Mouse (Mus musculus): ENCODE data around the gene Foxn3. TPM values are rescaled to one million over a fixed set of nuclear protein-coding genes. Genes with fewer than 3 reads are reported as not detected.

Foxn3 gene
- polyA plus RNA-seq, 1 experiment = 61.5 TPM

- no peaks in the 10 kb centered on the region for H3K27me3 ChIP-seq (ENCODE audit: control insufficient read depth, insufficient read depth, low read length)
- TF ChIP-seq POLR2A (IDR thresholded peaks at IDR 0.05; ENCODE audit: borderline replicate concordance, insufficient read depth, low read length) (no peak), CTCF (IDR thresholded peaks at IDR 0.05; ENCODE audit: borderline replicate concordance, insufficient read depth, low read depth, low read length) (no peak)
- 78% methylated on average over 8 of the region's 8 CpGs for WGBS
- DNase-seq = no peak
- H3K4me1 ChIP-seq (ENCODE audit: control insufficient read depth, insufficient read depth, low read length) = peaks cover 37% of the 10 kb centered on the region
- H3K27ac ChIP-seq (ENCODE audit: insufficient read depth, low read length) = no peak overlapping the region
- H3K4me3 ChIP-seq (replicated peaks; ENCODE audit: insufficient read depth, low read depth, low read length) = no peak overlapping the region
Measured at GRCm38 (mm10) chr12:99326157-99326556, 237.2 kb downstream of the Foxn3 start.

- H3K4me3 ChIP-seq (replicated peaks; ENCODE audit: insufficient read depth, low read depth, low read length) = no peak overlapping the region
- peak in 1 of 2 experiments; percentile 45 for DNase-seq
- no peak for TF ChIP-seq POLR2A (IDR thresholded peaks at IDR 0.05; ENCODE audit: borderline replicate concordance, insufficient read depth, low read length)
- WGBS = 41% methylated on average over 12 of the region's 12 CpGs
- H3K4me1 ChIP-seq (ENCODE audit: control insufficient read depth, insufficient read depth, low read length) = peaks cover 34% of the 10 kb centered on the region
- no peaks in the 10 kb centered on the region for H3K27me3 ChIP-seq (ENCODE audit: control insufficient read depth, insufficient read depth, low read length)
- H3K27ac ChIP-seq (ENCODE audit: insufficient read depth, low read length) = 0 out of 2 replicates have a peak overlapping the region, but pooled peaks have one; percentile 2
Measured at GRCm38 (mm10) chr12:99321633-99322431, 241.6 kb downstream of the Foxn3 start.

- Histone ChIP-seq H3K27ac (ENCODE audit: insufficient read depth, low read length) (no peak overlapping the region), H3K27me3 (ENCODE audit: control insufficient read depth, insufficient read depth, low read length) (no peaks in the 10 kb centered on the region), H3K4me1 (ENCODE audit: control insufficient read depth, insufficient read depth, low read length) (peaks cover 34% of the 10 kb centered on the region), H3K4me3 (replicated peaks; ENCODE audit: insufficient read depth, low read depth, low read length) (no peak overlapping the region)
- no peak for DNase-seq
- TF ChIP-seq POLR2A (IDR thresholded peaks at IDR 0.05; ENCODE audit: borderline replicate concordance, insufficient read depth, low read length) (no peak), CTCF (IDR thresholded peaks at IDR 0.05; ENCODE audit: borderline replicate concordance, insufficient read depth, low read depth, low read length) (no peak)
- 85% methylated on average over 3 of the region's 3 CpGs for WGBS
Measured at GRCm38 (mm10) chr12:99320966-99321496, 242.4 kb downstream of the Foxn3 start.

- H3K27ac ChIP-seq (ENCODE audit: insufficient read depth, low read length) = peak overlapping the region; percentile 21; the same call in 1 of the 2 replicates
- no peaks in the 10 kb centered on the region for H3K27me3 ChIP-seq (ENCODE audit: control insufficient read depth, insufficient read depth, low read length)
- no peak overlapping the region for H3K4me3 ChIP-seq (replicated peaks; ENCODE audit: insufficient read depth, low read depth, low read length)
- 67% methylated on average over 2 of the region's 2 CpGs for WGBS
- peaks cover 34% of the 10 kb centered on the region for H3K4me1 ChIP-seq (ENCODE audit: control insufficient read depth, insufficient read depth, low read length)
- TF ChIP-seq CTCF (IDR thresholded peaks at IDR 0.05; ENCODE audit: borderline replicate concordance, insufficient read depth, low read depth, low read length) (no peak), POLR2A (IDR thresholded peaks at IDR 0.05; ENCODE audit: borderline replicate concordance, insufficient read depth, low read length) (no peak)
- no peak for DNase-seq
Measured at GRCm38 (mm10) chr12:99319896-99320295, 243.5 kb downstream of the Foxn3 start.

GRCm38 (mm10) chr12:99319171-99319570 lies 244.2 kb downstream of the Foxn3 start:
- DNase-seq = peak in 1 of 2 experiments; percentile 41
- Histone ChIP-seq H3K4me1 (ENCODE audit: control insufficient read depth, insufficient read depth, low read length) (peaks cover 31% of the 10 kb centered on the region), H3K27ac (ENCODE audit: insufficient read depth, low read length) (no peak overlapping the region), H3K27me3 (ENCODE audit: control insufficient read depth, insufficient read depth, low read length) (no peaks in the 10 kb centered on the region), H3K4me3 (replicated peaks; ENCODE audit: insufficient read depth, low read depth, low read length) (no peak overlapping the region)
- 18% methylated on average over 5 of the region's 5 CpGs for WGBS
- TF ChIP-seq CTCF (IDR thresholded peaks at IDR 0.05; ENCODE audit: borderline replicate concordance, insufficient read depth, low read depth, low read length) (no peak), POLR2A (IDR thresholded peaks at IDR 0.05; ENCODE audit: borderline replicate concordance, insufficient read depth, low read length) (no peak)

- WGBS = 94% methylated on average over 6 of the region's 6 CpGs
- no peak for TF ChIP-seq CTCF (IDR thresholded peaks at IDR 0.05; ENCODE audit: borderline replicate concordance, insufficient read depth, low read depth, low read length)
- no peak for TF ChIP-seq POLR2A (IDR thresholded peaks at IDR 0.05; ENCODE audit: borderline replicate concordance, insufficient read depth, low read length)
- H3K27me3 ChIP-seq (ENCODE audit: control insufficient read depth, insufficient read depth, low read length) = no peaks in the 10 kb centered on the region
- DNase-seq = no peak
- H3K4me3 ChIP-seq (replicated peaks; ENCODE audit: insufficient read depth, low read depth, low read length) = no peak overlapping the region
- H3K4me1 ChIP-seq (ENCODE audit: control insufficient read depth, insufficient read depth, low read length) = peaks cover 29% of the 10 kb centered on the region
- H3K27ac ChIP-seq (ENCODE audit: insufficient read depth, low read length) = no peak overlapping the region
Measured at GRCm38 (mm10) chr12:99315931-99316330, 247.5 kb downstream of the Foxn3 start.

GRCm38 (mm10) chr12:99314817-99315216 lies 248.6 kb downstream of the Foxn3 start:
- no peak for DNase-seq
- TF ChIP-seq POLR2A (IDR thresholded peaks at IDR 0.05; ENCODE audit: borderline replicate concordance, insufficient read depth, low read length) = no peak
- TF ChIP-seq CTCF (IDR thresholded peaks at IDR 0.05; ENCODE audit: borderline replicate concordance, insufficient read depth, low read depth, low read length) = no peak
- WGBS = 87% methylated on average over 5 of the region's 5 CpGs
- Histone ChIP-seq H3K27ac (ENCODE audit: insufficient read depth, low read length) (no peak overlapping the region), H3K4me1 (ENCODE audit: control insufficient read depth, insufficient read depth, low read length) (peaks cover 30% of the 10 kb centered on the region), H3K27me3 (ENCODE audit: control insufficient read depth, insufficient read depth, low read length) (no peaks in the 10 kb centered on the region), H3K4me3 (replicated peaks; ENCODE audit: insufficient read depth, low read depth, low read length) (no peak overlapping the region)

- DNase-seq = no peak
- 32% methylated on average over 3 of the region's 3 CpGs for WGBS
- H3K27ac ChIP-seq (ENCODE audit: insufficient read depth, low read length) = peak overlapping the region; percentile 50; the same call in 1 of the 2 replicates
Measured at GRCm38 (mm10) chr12:99311303-99311702, 252.1 kb downstream of the Foxn3 start.

More at GRCm38 (mm10) chr12:99311303-99311702, 252.1 kb downstream of the Foxn3 start:
- TF ChIP-seq CTCF (IDR thresholded peaks at IDR 0.05; ENCODE audit: borderline replicate concordance, insufficient read depth, low read depth, low read length) (no peak), POLR2A (IDR thresholded peaks at IDR 0.05; ENCODE audit: borderline replicate concordance, insufficient read depth, low read length) (no peak)
- H3K27me3 ChIP-seq (ENCODE audit: control insufficient read depth, insufficient read depth, low read length) = no peaks in the 10 kb centered on the region
- no peak overlapping the region for H3K4me3 ChIP-seq (replicated peaks; ENCODE audit: insufficient read depth, low read depth, low read length)
- peaks cover 43% of the 10 kb centered on the region for H3K4me1 ChIP-seq (ENCODE audit: control insufficient read depth, insufficient read depth, low read length)

All from cerebellum, adult 2 months (tissue).